Mouse (Mus musculus) thymus, postnatal 4 days (tissue): ENCODE results near the gene Ube2i.

Experiments used
- DNase-seq: peaks from one replicate; pipeline ENCODE4 v3.0.0; 2021

Gene Ube2i

GRCm38 (mm10) chr17:25274571-25275346 is at the start of gene Ube2i:
Gene Ube2i, minus strand, starts transcription at chr17:25274622.
- DNase-seq: no peak

GRCm38 (mm10) chr17:25322930-25323329 is 48.5 kb upstream of the Ube2i start:
- DNase-seq: no peak

GRCm38 (mm10) chr17:25320819-25321218 is 46.4 kb upstream of the Ube2i start:
- DNase-seq: no peak

- DNase-seq: no peak
Observed at GRCm38 (mm10) chr17:25318354-25318753, 43.9 kb upstream of the Ube2i start, which contains the start of gene Prss29. Gene Prss29, plus strand, starts transcription at chr17:25318654.

GRCm38 (mm10) chr17:25308346-25308745 is 33.9 kb upstream of the Ube2i start, which contains the start of gene Prss28:
Gene Prss28, plus strand, starts transcription at chr17:25308646.
- no peak for DNase-seq

GRCm38 (mm10) chr17:25298094-25298493 is 23.7 kb upstream of the Ube2i start, which contains the start of gene Prss34:
Gene Prss34, plus strand, starts transcription at chr17:25298394.
- no peak for DNase-seq

- no peak for DNase-seq
Observed at GRCm38 (mm10) chr17:25294111-25294510, 19.7 kb upstream of the Ube2i start.

GRCm38 (mm10) chr17:25293495-25293894 is 19.1 kb upstream of the Ube2i start:
- no peak for DNase-seq

GRCm38 (mm10) chr17:25290411-25290810 is 16.0 kb upstream of the Ube2i start:
- no peak for DNase-seq

- DNase-seq: peak; percentile 74
Observed at GRCm38 (mm10) chr17:25288842-25289241, 14.4 kb upstream of the Ube2i start.

GRCm38 (mm10) chr17:25285033-25285432 is 10.6 kb upstream of the Ube2i start:
- peak; percentile 81 for DNase-seq

GRCm38 (mm10) chr17:25282133-25282532 is 7.7 kb upstream of the Ube2i start:
- peak; percentile 59 for DNase-seq

GRCm38 (mm10) chr17:25275833-25276232 is 1.4 kb upstream of the Ube2i start:
- DNase-seq: no peak

- DNase-seq: peak; percentile 94
Observed at GRCm38 (mm10) chr17:25273706-25274501, 518 bp downstream of the Ube2i start.

GRCm38 (mm10) chr17:25272951-25273705 is 1.3 kb downstream of the Ube2i start:
- peak; percentile 89 for DNase-seq

GRCm38 (mm10) chr17:25272326-25272725 is 2.1 kb downstream of the Ube2i start:
- DNase-seq: peak; percentile 47

- DNase-seq: no peak
Observed at GRCm38 (mm10) chr17:25270795-25271335, 3.6 kb downstream of the Ube2i start.

GRCm38 (mm10) chr17:25264453-25264852 is 10.0 kb downstream of the Ube2i start:
- no peak for DNase-seq

GRCm38 (mm10) chr17:25257804-25258261 is 16.6 kb downstream of the Ube2i start:
- peak; percentile 64 for DNase-seq

GRCm38 (mm10) chr17:25256140-25256754 is 18.2 kb downstream of the Ube2i start, which contains the start of gene Baiap3:
Gene Baiap3, minus strand, starts transcription at chr17:25256364.
- peak; percentile 78 for DNase-seq

GRCm38 (mm10) chr17:25255110-25255509 is 19.3 kb downstream of the Ube2i start:
- DNase-seq: no peak

GRCm38 (mm10) chr17:25253760-25254159 is 20.7 kb downstream of the Ube2i start:
- peak; percentile 85 for DNase-seq
